Mouse (Mus musculus) cerebellum, adult 2 months (tissue): ENCODE results near the gene Adamtsl4.

ENCODE experiments used
- CTCF ChIP-seq: fragments of 200-500 bp; IDR thresholded peaks from 2 replicates; pipeline ENCODE4 v1.5.1; 2011; ENCODE audit warnings: low read depth, mild to moderate bottlenecking, control low read depth, low read length, moderate library complexity, borderline replicate concordance; ENCODE audit not compliant: insufficient read depth
- POLR2A ChIP-seq: fragments of 200-500 bp; IDR thresholded peaks from 2 replicates; pipeline ENCODE4 v1.6.1; 2011; ENCODE audit warnings: low read length, control low read depth, borderline replicate concordance; ENCODE audit not compliant: insufficient read depth

GRCm38 (mm10) chr3:95677420-95678090 is 10.2 kb downstream of the Adamtsl4 start:
- TF ChIP-seq POLR2A (no peak), CTCF (no peak)
